Mouse (Mus musculus) hindlimb bud, embryonic 11.5 days (tissue): ENCODE measurements around the gene Lima1.

Source experiments
- DNase-seq: peaks from one replicate; pipeline ENCODE4 v3.0.0-alpha.2; 2012; ENCODE audit warnings: low read depth, low spot score; ENCODE audit errors: extremely low spot score

Lima1 gene

GRCm38 (mm10) chr15:99867654-99868053 lies 7.6 kb downstream of the Lima1 start:
- DNase-seq, result no peak

- no peak for DNase-seq
These were observed 8.6 kb downstream of the Lima1 start for GRCm38 (mm10) chr15:99866450-99867221.

- DNase-seq, result no peak
These were observed 9.3 kb downstream of the Lima1 start for GRCm38 (mm10) chr15:99865942-99866341.

GRCm38 (mm10) chr15:99865494-99865941 lies 9.7 kb downstream of the Lima1 start:
- DNase-seq, result no peak

GRCm38 (mm10) chr15:99865046-99865445 lies 10.2 kb downstream of the Lima1 start:
- no peak for DNase-seq

- no peak for DNase-seq
These were observed 11.5 kb downstream of the Lima1 start for GRCm38 (mm10) chr15:99863786-99864185.

GRCm38 (mm10) chr15:99863358-99863757 lies 11.9 kb downstream of the Lima1 start:
- DNase-seq, result no peak

- DNase-seq, result no peak
These were observed 12.8 kb downstream of the Lima1 start for GRCm38 (mm10) chr15:99862473-99862872.

- no peak for DNase-seq
These were observed 13.3 kb downstream of the Lima1 start for GRCm38 (mm10) chr15:99861955-99862354.

- no peak for DNase-seq
These were observed 13.7 kb downstream of the Lima1 start for GRCm38 (mm10) chr15:99861536-99861935.

- no peak for DNase-seq
These were observed 15.4 kb downstream of the Lima1 start for GRCm38 (mm10) chr15:99859644-99860392.

- no peak for DNase-seq
These were observed 17.8 kb downstream of the Lima1 start for GRCm38 (mm10) chr15:99857479-99857878.

- no peak for DNase-seq
These were observed 20.1 kb downstream of the Lima1 start for GRCm38 (mm10) chr15:99855119-99855518.

- DNase-seq, result no peak
These were observed 22.5 kb downstream of the Lima1 start for GRCm38 (mm10) chr15:99852606-99853237.

- DNase-seq, result no peak
These were observed 25.0 kb downstream of the Lima1 start for GRCm38 (mm10) chr15:99850265-99850664.

GRCm38 (mm10) chr15:99847937-99848336 lies 27.3 kb downstream of the Lima1 start:
- no peak for DNase-seq

GRCm38 (mm10) chr15:99847207-99847881 lies 27.9 kb downstream of the Lima1 start:
- no peak for DNase-seq

- no peak for DNase-seq
These were observed 28.6 kb downstream of the Lima1 start for GRCm38 (mm10) chr15:99846633-99847032.

- no peak for DNase-seq
These were observed 31.4 kb downstream of the Lima1 start for GRCm38 (mm10) chr15:99843856-99844255.

- DNase-seq, result no peak
These were observed 35.3 kb downstream of the Lima1 start for GRCm38 (mm10) chr15:99839910-99840309.

GRCm38 (mm10) chr15:99839165-99839840 lies 36.0 kb downstream of the Lima1 start:
- DNase-seq, result no peak
